Mouse (Mus musculus): Measurements from ENCODE around the gene Ntrk3. TPM values are rescaled to one million over a fixed set of nuclear protein-coding genes. Genes with fewer than 3 reads are reported as not detected.

Gene Ntrk3
- polyA plus RNA-seq, 1 experiment from 2014 or later = 27.0 TPM

DNA sequence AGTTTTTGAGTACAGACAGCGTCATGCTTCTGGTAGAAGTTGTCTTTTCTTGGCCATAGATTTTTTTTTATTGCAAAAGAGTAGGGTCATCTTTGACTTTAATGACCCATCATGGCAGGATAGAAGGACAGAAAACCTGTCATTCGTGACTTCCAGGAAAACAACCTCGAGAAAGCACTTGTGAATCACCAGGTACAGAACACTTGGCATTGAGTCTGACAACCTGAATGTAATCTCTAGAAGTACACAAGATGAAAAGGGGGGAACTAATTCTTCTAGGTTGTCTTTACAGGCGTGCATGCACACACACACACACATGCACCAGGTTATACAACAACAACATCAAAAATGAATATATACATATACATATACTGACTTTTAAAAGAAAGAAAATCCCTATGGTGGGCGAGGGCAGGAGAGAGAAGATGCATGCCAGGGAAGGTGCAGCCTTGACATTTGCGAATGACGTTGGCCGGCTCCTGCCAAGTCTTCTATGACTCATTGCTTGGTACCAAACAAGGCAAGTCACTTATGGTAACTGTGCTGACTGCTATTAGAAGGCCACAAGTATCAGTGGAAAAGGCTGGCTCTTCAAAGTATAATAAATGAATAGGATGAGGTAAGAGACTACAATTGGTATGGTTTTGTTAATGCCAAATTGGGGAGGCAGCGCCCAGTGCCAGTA lies 217.4 kb downstream of the Ntrk3 start:
- DNase-seq (no peak), ATAC-seq (ENCODE audit: low FRiP score, low TSS enrichment) (no peak)
- H3K27ac ChIP-seq (replicated peaks; ENCODE audit: low read depth, low read length) = no peak overlapping the region
- no peak overlapping the region for H3K4me3 ChIP-seq (replicated peaks; ENCODE audit: low read depth, low read length)
- no peak overlapping the region for H3K4me2 ChIP-seq (ENCODE audit: low read length)
- no peaks in the 10 kb centered on the region for H3K27me3 ChIP-seq (ENCODE audit: control insufficient read depth, insufficient read depth, low read length)
- H3K4me1 ChIP-seq (ENCODE audit: control insufficient read depth, insufficient read depth, low read length) = no peaks in the 10 kb centered on the region
- WGBS = 94% methylated on average over 9 of the region's 9 CpGs
- H3K9ac ChIP-seq (replicated peaks; ENCODE audit: low read length) = no peak overlapping the region
- peaks cover 5% of the 10 kb centered on the region; the same call in 1 of the 2 replicates for H3K36me3 ChIP-seq (ENCODE audit: control insufficient read depth, insufficient read depth, low read length)
- no peaks in the 10 kb centered on the region for H3K9me3 ChIP-seq (ENCODE audit: control insufficient read depth, low read length)

DNA sequence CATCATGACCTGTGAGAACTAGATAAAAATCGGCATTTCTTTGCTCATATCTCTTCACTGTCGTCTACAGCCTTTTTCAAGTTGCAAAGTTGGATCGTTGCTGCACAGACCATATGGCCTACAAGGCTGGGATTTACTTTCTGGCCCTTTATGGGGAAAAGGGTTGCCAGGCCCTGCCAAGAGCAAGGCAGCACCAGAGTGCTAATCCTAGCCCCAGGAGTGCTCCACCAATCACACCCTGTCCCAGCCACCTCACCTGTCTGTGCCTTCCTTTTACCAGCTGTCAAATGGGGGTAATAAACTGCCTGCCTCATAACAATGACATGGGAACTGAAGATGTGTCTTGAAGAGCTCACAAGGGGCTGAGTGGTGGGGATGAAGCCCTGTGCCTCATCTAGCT lies 218.1 kb downstream of the Ntrk3 start:
- no peak overlapping the region for H3K4me3 ChIP-seq (replicated peaks; ENCODE audit: low read depth, low read length)
- no peaks in the 10 kb centered on the region for H3K9me3 ChIP-seq (ENCODE audit: control insufficient read depth, low read length)
- H3K27ac ChIP-seq (replicated peaks; ENCODE audit: low read depth, low read length) = no peak overlapping the region
- no peak overlapping the region for H3K9ac ChIP-seq (replicated peaks; ENCODE audit: low read length)
- DNase-seq (no peak), ATAC-seq (ENCODE audit: low FRiP score, low TSS enrichment) (no peak)
- no peak overlapping the region for H3K4me2 ChIP-seq (ENCODE audit: low read length)
- WGBS = 91% methylated on average over 3 of the region's 3 CpGs
- no peaks in the 10 kb centered on the region for H3K4me1 ChIP-seq (ENCODE audit: control insufficient read depth, insufficient read depth, low read length)
- H3K36me3 ChIP-seq (ENCODE audit: control insufficient read depth, insufficient read depth, low read length) = peaks cover 8% of the 10 kb centered on the region; the same call in 1 of the 2 replicates
- no peaks in the 10 kb centered on the region for H3K27me3 ChIP-seq (ENCODE audit: control insufficient read depth, insufficient read depth, low read length)

DNA sequence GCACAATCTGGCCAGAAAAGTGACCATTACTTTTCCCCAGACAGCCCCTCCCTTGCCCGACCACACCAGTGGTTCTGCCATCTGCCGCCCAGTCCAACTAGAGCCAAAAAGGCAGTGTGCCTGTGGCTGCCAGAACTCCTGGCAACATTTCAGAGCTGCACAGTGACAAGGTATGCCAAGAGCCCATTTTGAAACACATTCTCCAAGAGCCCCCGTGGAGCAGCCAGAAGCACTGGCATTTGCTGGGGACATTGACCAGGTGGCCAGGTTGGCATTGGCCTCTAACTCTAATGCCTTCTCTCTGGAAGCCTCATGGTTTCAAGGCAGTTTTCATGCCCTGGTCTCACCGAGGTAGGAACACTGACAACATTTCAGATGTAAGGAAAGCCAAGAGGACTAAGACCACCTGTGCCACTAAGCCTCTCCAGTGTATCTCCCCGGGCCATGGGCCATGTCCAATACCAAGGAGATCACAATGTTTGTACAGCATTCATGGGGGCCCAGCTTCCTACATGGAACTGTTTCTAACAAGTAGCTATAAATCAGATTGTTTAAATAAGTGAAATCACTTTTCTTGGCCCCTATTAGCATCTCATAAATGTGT lies 218.9 kb downstream of the Ntrk3 start:
- 92% methylated on average over 5 of the region's 5 CpGs for WGBS
- Histone ChIP-seq H3K27ac (replicated peaks; ENCODE audit: low read depth, low read length) (no peak overlapping the region), H3K36me3 (ENCODE audit: control insufficient read depth, insufficient read depth, low read length) (peaks cover 15% of the 10 kb centered on the region; the same call in 1 of the 2 replicates), H3K4me3 (replicated peaks; ENCODE audit: low read depth, low read length) (no peak overlapping the region), H3K4me1 (ENCODE audit: control insufficient read depth, insufficient read depth, low read length) (no peaks in the 10 kb centered on the region), H3K9ac (replicated peaks; ENCODE audit: low read length) (no peak overlapping the region), H3K4me2 (ENCODE audit: low read length) (no peak overlapping the region), H3K9me3 (ENCODE audit: control insufficient read depth, low read length) (no peaks in the 10 kb centered on the region), H3K27me3 (ENCODE audit: control insufficient read depth, insufficient read depth, low read length) (no peaks in the 10 kb centered on the region)
- no peak for DNase-seq
- no peak for ATAC-seq (ENCODE audit: low FRiP score, low TSS enrichment)

DNA sequence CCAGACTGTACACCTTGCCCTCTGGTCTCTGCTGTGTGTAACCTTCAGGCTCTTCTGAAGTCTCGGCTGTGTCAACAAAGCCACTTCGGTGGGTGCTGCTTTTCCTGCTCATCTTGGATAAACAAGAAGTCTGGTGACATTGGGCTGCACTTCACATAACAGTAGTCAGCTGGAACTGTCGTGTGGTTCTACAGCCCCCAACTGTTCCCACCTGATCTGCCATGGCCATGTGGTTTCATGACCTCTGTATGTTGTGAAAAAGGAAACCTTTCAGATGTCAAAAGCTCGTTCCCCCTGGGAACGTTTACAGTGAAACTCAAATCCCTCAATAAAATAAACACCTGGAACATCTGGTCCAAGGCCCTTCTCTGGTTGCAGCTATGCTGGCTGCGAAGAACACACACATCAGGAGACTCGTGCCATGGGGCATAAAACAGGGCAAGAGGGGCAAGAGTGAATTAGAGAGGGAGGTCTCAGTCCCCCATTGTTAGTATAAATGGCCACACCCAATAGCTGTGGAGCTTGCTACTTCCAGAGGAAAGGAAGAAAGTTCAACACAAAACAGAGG lies 222.7 kb downstream of the Ntrk3 start:
- Histone ChIP-seq H3K4me1 (ENCODE audit: control insufficient read depth, insufficient read depth, low read length) (no peaks in the 10 kb centered on the region), H3K4me2 (ENCODE audit: low read length) (no peak overlapping the region), H3K27me3 (ENCODE audit: control insufficient read depth, insufficient read depth, low read length) (no peaks in the 10 kb centered on the region), H3K9me3 (ENCODE audit: control insufficient read depth, low read length) (no peaks in the 10 kb centered on the region), H3K4me3 (replicated peaks; ENCODE audit: low read depth, low read length) (no peak overlapping the region), H3K27ac (replicated peaks; ENCODE audit: low read depth, low read length) (no peak overlapping the region), H3K9ac (replicated peaks; ENCODE audit: low read length) (no peak overlapping the region), H3K36me3 (ENCODE audit: control insufficient read depth, insufficient read depth, low read length) (peaks cover 19% of the 10 kb centered on the region)
- ATAC-seq (ENCODE audit: low FRiP score, low TSS enrichment) (no peak), DNase-seq (no peak)
- 78% methylated on average over 7 of the region's 7 CpGs for WGBS

DNA sequence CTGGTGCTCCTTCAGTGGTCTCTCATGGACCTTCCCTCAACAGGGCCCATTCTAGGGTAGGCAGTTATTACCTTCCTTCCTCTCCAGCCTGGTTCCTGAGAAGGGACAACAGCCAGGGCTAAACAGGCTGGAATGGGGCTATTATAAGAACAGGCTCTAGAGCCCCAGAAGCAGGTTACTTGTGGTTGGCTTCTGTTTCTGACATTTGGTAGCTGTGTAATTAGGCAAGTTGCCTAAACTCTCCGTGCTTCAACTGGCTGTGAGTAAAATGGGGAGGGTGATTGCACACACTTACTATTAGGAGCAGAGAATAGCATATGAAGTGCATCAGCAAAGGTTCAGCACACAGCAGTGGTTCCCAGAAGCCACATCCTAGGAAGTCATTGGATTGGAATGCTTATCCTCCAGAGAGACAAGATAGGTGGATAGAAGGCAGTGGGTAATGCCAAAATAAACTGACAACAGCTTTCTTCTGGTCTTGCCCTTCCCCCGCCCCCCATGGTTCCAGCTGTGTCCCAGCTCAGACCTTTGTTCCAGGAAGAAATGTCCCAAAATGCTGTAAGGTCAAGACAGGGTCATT lies 230.7 kb downstream of the Ntrk3 start:
- 86% methylated on average over 2 of the region's 2 CpGs for WGBS
- DNase-seq (no peak), ATAC-seq (ENCODE audit: low FRiP score, low TSS enrichment) (no peak)
- peaks cover 10% of the 10 kb centered on the region; the same call in 1 of the 2 replicates for H3K36me3 ChIP-seq (ENCODE audit: control insufficient read depth, insufficient read depth, low read length)
- no peaks in the 10 kb centered on the region for H3K4me1 ChIP-seq (ENCODE audit: control insufficient read depth, insufficient read depth, low read length)
- no peaks in the 10 kb centered on the region for H3K9me3 ChIP-seq (ENCODE audit: control insufficient read depth, low read length)
- H3K27ac ChIP-seq (replicated peaks; ENCODE audit: low read depth, low read length) = no peak overlapping the region
- H3K4me3 ChIP-seq (replicated peaks; ENCODE audit: low read depth, low read length) = no peak overlapping the region
- no peak overlapping the region for H3K4me2 ChIP-seq (ENCODE audit: low read length)
- H3K9ac ChIP-seq (replicated peaks; ENCODE audit: low read length) = no peak overlapping the region
- no peaks in the 10 kb centered on the region for H3K27me3 ChIP-seq (ENCODE audit: control insufficient read depth, insufficient read depth, low read length)

DNA sequence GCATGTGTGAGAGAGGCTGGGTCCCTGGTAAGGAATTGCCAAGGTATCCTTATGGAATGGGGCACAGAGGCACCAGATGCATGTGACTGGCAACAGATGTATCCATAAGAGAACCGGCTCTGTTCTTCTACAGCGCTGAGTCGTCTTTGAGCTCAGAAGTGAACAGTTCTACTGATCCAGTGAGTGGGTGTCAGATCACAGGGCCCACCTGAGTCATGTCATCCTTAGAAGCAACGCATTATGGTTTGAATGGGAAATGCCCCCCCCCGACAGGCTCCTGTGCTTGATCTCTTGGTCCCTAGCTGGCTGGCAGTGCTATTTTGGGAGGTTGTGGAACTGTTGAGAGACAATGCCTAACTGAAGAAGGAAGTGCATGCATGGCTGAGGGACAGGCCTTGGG lies 236.9 kb downstream of the Ntrk3 start:
- H3K4me3 ChIP-seq (replicated peaks; ENCODE audit: low read depth, low read length) = no peak overlapping the region
- H3K27me3 ChIP-seq (ENCODE audit: control insufficient read depth, insufficient read depth, low read length) = no peaks in the 10 kb centered on the region
- no peak for ATAC-seq (ENCODE audit: low FRiP score, low TSS enrichment)
- H3K9me3 ChIP-seq (ENCODE audit: control insufficient read depth, low read length) = no peaks in the 10 kb centered on the region
- H3K27ac ChIP-seq (replicated peaks; ENCODE audit: low read depth, low read length) = no peak overlapping the region
- H3K4me2 ChIP-seq (ENCODE audit: low read length) = no peak overlapping the region
- no peaks in the 10 kb centered on the region for H3K36me3 ChIP-seq (ENCODE audit: control insufficient read depth, insufficient read depth, low read length)
- no peak overlapping the region for H3K9ac ChIP-seq (replicated peaks; ENCODE audit: low read length)
- no peak for DNase-seq
- no peaks in the 10 kb centered on the region for H3K4me1 ChIP-seq (ENCODE audit: control insufficient read depth, insufficient read depth, low read length)
- WGBS = 89% methylated on average over 5 of the region's 5 CpGs

DNA sequence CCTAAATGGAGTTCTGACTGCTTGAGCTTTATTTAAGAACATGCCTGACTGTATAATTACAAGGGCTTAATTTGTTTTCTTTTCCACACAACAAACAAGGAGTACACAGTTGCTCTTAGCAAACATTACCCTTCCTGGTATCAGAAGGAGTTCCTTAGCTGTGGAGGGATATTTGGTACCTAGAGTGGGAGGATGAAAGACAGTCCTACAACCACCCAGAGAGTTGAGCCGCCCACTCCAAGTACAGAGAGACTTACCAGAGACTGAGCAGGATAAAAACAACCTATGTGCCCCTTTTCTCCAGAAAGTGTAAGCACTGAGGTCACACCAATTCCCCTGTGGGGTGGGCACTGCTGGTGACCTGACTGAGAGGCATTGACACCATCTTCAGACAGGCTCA lies 237.8 kb downstream of the Ntrk3 start:
- no peak for DNase-seq
- no peak for ATAC-seq (ENCODE audit: low FRiP score, low TSS enrichment)
- no peak overlapping the region for H3K27ac ChIP-seq (replicated peaks; ENCODE audit: low read depth, low read length)
- no peaks in the 10 kb centered on the region for H3K27me3 ChIP-seq (ENCODE audit: control insufficient read depth, insufficient read depth, low read length)
- H3K4me1 ChIP-seq (ENCODE audit: control insufficient read depth, insufficient read depth, low read length) = no peaks in the 10 kb centered on the region
- H3K4me3 ChIP-seq (replicated peaks; ENCODE audit: low read depth, low read length) = no peak overlapping the region
- H3K9me3 ChIP-seq (ENCODE audit: control insufficient read depth, low read length) = no peaks in the 10 kb centered on the region
- H3K36me3 ChIP-seq (ENCODE audit: control insufficient read depth, insufficient read depth, low read length) = no peaks in the 10 kb centered on the region
- WGBS = 82% methylated on average over 1 of the region's 1 CpGs
- H3K9ac ChIP-seq (replicated peaks; ENCODE audit: low read length) = no peak overlapping the region
- no peak overlapping the region for H3K4me2 ChIP-seq (ENCODE audit: low read length)

DNA sequence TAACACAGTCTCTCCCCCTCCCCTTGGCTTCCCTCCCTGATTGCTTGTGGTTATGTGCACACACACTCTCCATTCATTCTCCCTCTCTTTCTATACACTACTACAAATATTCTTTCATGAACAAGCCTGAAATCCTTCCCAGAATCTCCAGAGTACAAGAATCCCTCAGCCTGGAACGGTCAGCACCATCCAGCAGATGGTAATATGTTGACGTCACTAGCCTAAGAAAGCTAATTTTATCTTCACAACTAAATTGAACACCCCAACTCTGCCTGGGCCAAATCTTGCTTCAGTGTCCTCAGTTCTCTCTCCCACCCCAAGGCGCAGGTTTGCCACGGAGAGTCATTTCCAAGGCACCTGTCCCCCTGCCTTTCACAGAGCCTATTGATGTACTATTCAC lies 239.5 kb downstream of the Ntrk3 start:
- Histone ChIP-seq H3K4me3 (replicated peaks; ENCODE audit: low read depth, low read length) (no peak overlapping the region), H3K27ac (replicated peaks; ENCODE audit: low read depth, low read length) (no peak overlapping the region), H3K27me3 (ENCODE audit: control insufficient read depth, insufficient read depth, low read length) (no peaks in the 10 kb centered on the region), H3K4me1 (ENCODE audit: control insufficient read depth, insufficient read depth, low read length) (no peaks in the 10 kb centered on the region), H3K36me3 (ENCODE audit: control insufficient read depth, insufficient read depth, low read length) (no peaks in the 10 kb centered on the region), H3K9me3 (ENCODE audit: control insufficient read depth, low read length) (no peaks in the 10 kb centered on the region), H3K9ac (replicated peaks; ENCODE audit: low read length) (no peak overlapping the region), H3K4me2 (ENCODE audit: low read length) (no peak overlapping the region)
- WGBS = 93% methylated on average over 4 of the region's 4 CpGs
- ATAC-seq (ENCODE audit: low FRiP score, low TSS enrichment) (no peak), DNase-seq (no peak)

Measured in midbrain, embryonic 14.5 days (tissue).